ENCODE assay signal across 22 mouse cellular contexts in the genomic region with DNA sequence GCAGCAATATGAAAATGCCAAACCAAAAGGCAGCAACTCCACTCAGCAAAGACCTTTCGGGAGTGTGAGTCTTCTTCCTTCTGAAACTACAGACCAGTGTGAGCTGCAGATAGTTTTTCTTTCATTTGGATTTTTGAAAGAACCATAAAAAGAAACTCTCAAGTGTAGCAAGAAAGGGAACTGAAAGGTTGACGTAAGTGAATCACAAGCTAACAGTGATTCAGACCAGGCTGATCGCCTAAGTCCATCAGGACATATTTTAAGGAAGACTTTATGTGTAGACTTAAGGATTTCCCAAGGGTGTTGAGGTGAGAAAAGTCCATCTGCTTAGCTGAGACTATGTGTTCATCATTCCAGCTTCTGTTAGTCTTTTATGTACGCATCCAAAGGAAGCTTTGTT.
DNase-seq lines count a peak whose midpoint lies in the region; ATAC-seq and TF ChIP-seq lines count a peak whose summit lies in the region.
"Had no signal": no experiment of that assay in that cellular context is flagged by ENCODE, and none has a peak within 500 bp of the region (broad histone marks: within the 10 kb centered on the region; RNA-seq: fewer than 3 reads in every experiment).

No protein-coding gene starts in this region.

- peak overlapping the region; percentile 37 for H3K27ac ChIP-seq in CH12.LX (ENCODE audit: insufficient read depth, low read depth)

- DNase-seq in frontal cortex, postnatal 25 days (ENCODE audit: low spot score in 2 of 2): no peak
- peak; percentile 73 for DNase-seq in CH12.LX (ENCODE audit: extremely low read depth)
- DNase-seq in brain, adult 2 months (ENCODE audit: low read depth, low spot score): peak; percentile 29
- no peak for DNase-seq in adrenal gland, postnatal 36 days
- no peak for DNase-seq in left cerebral cortex, postnatal 14 days (ENCODE audit: low spot score in 2 of 2)
- DNase-seq: adrenal gland, adult 2 months; adrenal gland, adult 8-10 months; adrenal gland, postnatal 10 days; adrenal gland, postnatal 14 days; adrenal gland, postnatal 25 days; B cell, adult 2 months; cerebellum, adult 11 months; cerebellum, adult 11-12 months; cerebellum, adult 18-20 months; cerebellum, adult 2 months; cerebellum, adult 8-10 months; cerebellum, adult 9-10 months had no signal

- intact Hi-C loops in left cerebral cortex, postnatal 14 days (cut with DNase I): no loop called here

- no peak for TF ChIP-seq CTCF in CH12.LX (conservative IDR thresholded peaks at IDR 0.05 in 1 of 2, IDR thresholded peaks at IDR 0.05 in 1 of 2; ENCODE audit: low read depth in 2 of 2, low read length in 2 of 2)

- no peak for TF ChIP-seq POLR2A in CH12.LX (IDR thresholded peaks at IDR 0.05; ENCODE audit: low read depth, low read length)

- no peaks in the 10 kb centered on the region for H3K79me2 ChIP-seq in CH12.LX (replicated peaks; ENCODE audit: control insufficient read depth, extremely low read depth, insufficient read depth, poor library complexity, severe bottlenecking)

- dilution Hi-C loops in CH12.LX (cut with MboI; ENCODE audit: extremely low pct_ligation_motif_present, extremely low pct_unique_long_range_greater_than_20kb, low sequenced_read_pairs): no loop called here

- no peaks in the 10 kb centered on the region for H3K36me3 ChIP-seq in CH12.LX (replicated peaks in 1 of 2; ENCODE audit: control insufficient read depth in 1 of 2, insufficient read depth in 1 of 2, low read length in 1 of 2)
- H3K36me3 ChIP-seq: G1E had no signal

- no peaks in the 10 kb centered on the region for H3K9me3 ChIP-seq in CH12.LX (replicated peaks; ENCODE audit: low read length)
- H3K9me3 ChIP-seq: G1E had no signal

- no peak; the same call in 1 of the 2 replicates for TF ChIP-seq RAD21 in CH12.LX (IDR thresholded peaks at IDR 0.05; ENCODE audit: low read depth, low read length)

- H3K27me3 ChIP-seq in CH12.LX (replicated peaks): no peaks in the 10 kb centered on the region
- H3K27me3 ChIP-seq: Patski had no signal

- H3K4me3 ChIP-seq in CH12.LX (replicated peaks in 1 of 3; ENCODE audit: low read depth in 2 of 3, low read length in 2 of 3, poor library complexity in 1 of 3): peak overlapping the region in 2 of 3 experiments; percentile 9 to 25

- in situ Hi-C loops in CH12.LX (cut with MboI; ENCODE audit: low pct_ligation_motif_present, low pct_unique_long_range_greater_than_20kb, low sequenced_read_pairs): no loop called here

- ATAC-seq in frontal cortex, adult (ENCODE audit: low TSS enrichment): peak; percentile 80
- ATAC-seq: activated CD4-positive, CD25-positive, alpha-beta regulatory T cell, adult 4 months; CD4-positive, CD25-positive, alpha-beta regulatory T cell, adult 4 months; Patski had no signal

- peaks cover 10 to 37% of the 10 kb centered on the region in 2 experiments for H3K4me1 ChIP-seq in CH12.LX (ENCODE audit: control insufficient read depth in 1 of 2, insufficient read depth in 2 of 2)

- peak overlapping the region; percentile 47 for H3K9ac ChIP-seq in CH12.LX (ENCODE audit: insufficient read depth, low read depth)

- H3K4me2 ChIP-seq in CH12.LX (ENCODE audit: insufficient read depth, low read depth, poor library complexity, severe bottlenecking): peak overlapping the region; percentile 92

- TF ChIP-seq EP300 in CH12.LX (IDR thresholded peaks at IDR 0.05; ENCODE audit: low read length): peak; percentile 99

TF ChIP-seq in CH12.LX, 34 proteins besides CTCF, POLR2A, EP300 and RAD21:
- TF ChIP-seq TBP (conservative IDR thresholded peaks at IDR 0.05; ENCODE audit: low read depth, low read length): peak; percentile 69; the same call in 1 of the 2 replicates
- TF ChIP-seq JUND (conservative IDR thresholded peaks at IDR 0.05; ENCODE audit: low read depth, low read length): peak; percentile 97
- peak; percentile 42; the same call in 1 of the 2 replicates for TF ChIP-seq MAX (IDR thresholded peaks at IDR 0.05; ENCODE audit: low read length)
- TF ChIP-seq ZKSCAN1 (IDR thresholded peaks at IDR 0.05; ENCODE audit: borderline replicate concordance, low read depth, low read length): no peak
- TF ChIP-seq CHD2 (IDR thresholded peaks at IDR 0.05; ENCODE audit: low read length): peak; percentile 70
- peak; percentile 98 for TF ChIP-seq JUN (IDR thresholded peaks at IDR 0.05; ENCODE audit: insufficient read depth, low read depth, low read length)
- 0 out of 2 replicates have a peak, but pooled peaks have one; percentile 1 for TF ChIP-seq SMC3 (IDR thresholded peaks at IDR 0.05; ENCODE audit: low read depth, low read length)
- peak; percentile 94 for TF ChIP-seq MEF2A (IDR thresholded peaks at IDR 0.05; ENCODE audit: borderline replicate concordance, low read depth, low read length)
- no peak for TF ChIP-seq NRF1 (IDR thresholded peaks at IDR 0.05; ENCODE audit: low read depth, low read length)
- TF ChIP-seq SIN3A (IDR thresholded peaks at IDR 0.05; ENCODE audit: low read length): peak; percentile 84; the same call in 1 of the 2 replicates
- TF ChIP-seq TCF12 (IDR thresholded peaks at IDR 0.05; ENCODE audit: low read depth, low read length): peak; percentile 6; the same call in 1 of the 2 replicates
- 0 out of 2 replicates have a peak, but pooled peaks have one; percentile 33 for TF ChIP-seq MYC (IDR thresholded peaks at IDR 0.05; ENCODE audit: low read depth, low read length)
- peak; percentile 94 for TF ChIP-seq ETS1 (conservative IDR thresholded peaks at IDR 0.05; ENCODE audit: low read depth, low read length)
- TF ChIP-seq IRF4 (IDR thresholded peaks at IDR 0.05; ENCODE audit: low read depth, low read length): peak; percentile 99
- no peak for TF ChIP-seq UBTF (IDR thresholded peaks at IDR 0.05; ENCODE audit: low read depth, low read length)
- peak; percentile 18; the same call in 1 of the 2 replicates for TF ChIP-seq HCFC1 (IDR thresholded peaks at IDR 0.05; ENCODE audit: low read depth, low read length)
- peak; percentile 44; the same call in 1 of the 2 replicates for TF ChIP-seq ZNF384 (IDR thresholded peaks at IDR 0.05; ENCODE audit: low read depth, low read length)
- 0 out of 2 replicates have a peak, but pooled peaks have one; percentile 46 for TF ChIP-seq KAT2A (IDR thresholded peaks at IDR 0.05; ENCODE audit: insufficient replicate concordance, low read length)
- TF ChIP-seq MAZ (IDR thresholded peaks at IDR 0.05; ENCODE audit: low read depth, low read length): peak; percentile 59; the same call in 1 of the 2 replicates
- no peak for TF ChIP-seq GABPA (IDR thresholded peaks at IDR 0.05; ENCODE audit: insufficient replicate concordance, low read depth, low read length)
- TF ChIP-seq MAFK (IDR thresholded peaks at IDR 0.05; ENCODE audit: insufficient replicate concordance, low read length): 0 out of 2 replicates have a peak, but pooled peaks have one; percentile 61
- TF ChIP-seq NELFE (IDR thresholded peaks at IDR 0.05; ENCODE audit: low read depth, low read length): no peak
- peak; percentile 95 for TF ChIP-seq RCOR1 (conservative IDR thresholded peaks at IDR 0.05; ENCODE audit: low read depth, low read length)
- peak; percentile 62 for TF ChIP-seq BHLHE40 (IDR thresholded peaks at IDR 0.05; ENCODE audit: low read depth, low read length)
- no peak for TF ChIP-seq POLR2AphosphoS2 (IDR thresholded peaks at IDR 0.05; ENCODE audit: low read depth, low read length)
TF ChIP-seq in CH12.LX: peak in this region for 19.

Comparison
In these comparisons a context has a peak if more than half of its experiments do, and no peak if none do; other contexts are left out.
1. DNase-seq: peak in CH12.LX (single experiment) and brain, adult 2 months (single experiment); none in frontal cortex, postnatal 25 days (0 of 2), adrenal gland, postnatal 36 days (0 of 2) and left cerebral cortex, postnatal 14 days (0 of 2).